Mouse (Mus musculus) adrenal gland, adult 8-10 months (tissue): ENCODE data around the gene Homer1. TPM values are rescaled to one million over a fixed set of nuclear protein-coding genes. Genes with fewer than 3 reads are reported as not detected.

Experiments
- DNase-seq: peaks from one replicate; pipeline ENCODE4 v3.0.0; 2022
- total RNA-seq, 4 experiments: library from RNA; stranded (reverse); gene quantifications; 2 replicates each; pipeline ENCODE4 v1.2.4; 2022

The Homer1 gene
- 10 to 100 TPM; 27.3 to 38.2 (median 32.2) TPM for total RNA-seq

DNA sequence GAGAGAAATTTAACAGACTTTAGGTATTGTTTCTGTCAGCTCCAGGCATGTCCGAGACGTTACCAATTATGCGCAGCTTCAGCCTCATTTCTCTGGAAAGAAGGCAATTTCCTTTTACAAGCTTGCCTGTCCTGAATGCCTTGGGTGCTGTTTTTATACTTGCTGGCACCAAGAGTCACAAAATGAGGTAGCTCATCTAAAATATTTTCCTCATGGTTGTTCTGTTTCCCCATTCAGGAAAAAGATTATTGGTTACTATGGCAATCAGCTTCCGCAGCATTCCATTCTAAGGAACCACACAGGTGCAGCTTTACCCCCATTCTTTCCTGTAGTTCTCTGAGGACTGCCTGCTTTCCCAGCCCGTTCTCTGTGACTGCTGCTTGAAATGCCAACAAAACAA lies at the start of gene Homer1:
Gene Homer1, plus strand, starts transcription at position 320 of the 400 bp plus-strand sequence.
- DNase-seq = no peak

- no peak for DNase-seq
Observed at GRCm38 (mm10) chr13:93251732-93252131, 47.7 kb upstream of the Homer1 start.

DNA sequence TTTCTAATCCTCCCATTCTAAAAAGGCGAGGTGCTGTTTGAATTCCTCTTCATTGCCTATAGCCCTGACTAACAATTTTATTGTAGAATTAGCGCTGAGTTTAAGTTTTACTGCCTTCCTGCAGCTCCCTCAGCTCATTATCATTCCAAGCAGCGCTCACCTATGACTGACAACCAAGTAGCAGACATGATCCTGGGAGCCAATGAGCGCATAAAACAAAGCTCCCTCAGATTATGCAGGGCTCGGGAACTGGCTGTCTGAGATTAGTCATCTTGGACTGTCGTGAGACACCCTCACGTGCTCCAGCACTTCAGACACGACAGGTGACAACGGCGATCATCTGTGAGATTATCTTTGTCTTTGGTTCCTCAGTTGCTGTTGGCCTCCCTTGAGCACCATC lies 47.3 kb upstream of the Homer1 start:
- DNase-seq = no peak

GRCm38 (mm10) chr13:93252941-93253340 lies 46.5 kb upstream of the Homer1 start:
- DNase-seq = no peak

GRCm38 (mm10) chr13:93267151-93267550 lies 32.3 kb upstream of the Homer1 start:
- no peak for DNase-seq

- no peak for DNase-seq
Observed at GRCm38 (mm10) chr13:93300581-93300980, 1.1 kb downstream of the Homer1 start.

GRCm38 (mm10) chr13:93301060-93301459 lies 1.6 kb downstream of the Homer1 start:
- DNase-seq = no peak

DNA sequence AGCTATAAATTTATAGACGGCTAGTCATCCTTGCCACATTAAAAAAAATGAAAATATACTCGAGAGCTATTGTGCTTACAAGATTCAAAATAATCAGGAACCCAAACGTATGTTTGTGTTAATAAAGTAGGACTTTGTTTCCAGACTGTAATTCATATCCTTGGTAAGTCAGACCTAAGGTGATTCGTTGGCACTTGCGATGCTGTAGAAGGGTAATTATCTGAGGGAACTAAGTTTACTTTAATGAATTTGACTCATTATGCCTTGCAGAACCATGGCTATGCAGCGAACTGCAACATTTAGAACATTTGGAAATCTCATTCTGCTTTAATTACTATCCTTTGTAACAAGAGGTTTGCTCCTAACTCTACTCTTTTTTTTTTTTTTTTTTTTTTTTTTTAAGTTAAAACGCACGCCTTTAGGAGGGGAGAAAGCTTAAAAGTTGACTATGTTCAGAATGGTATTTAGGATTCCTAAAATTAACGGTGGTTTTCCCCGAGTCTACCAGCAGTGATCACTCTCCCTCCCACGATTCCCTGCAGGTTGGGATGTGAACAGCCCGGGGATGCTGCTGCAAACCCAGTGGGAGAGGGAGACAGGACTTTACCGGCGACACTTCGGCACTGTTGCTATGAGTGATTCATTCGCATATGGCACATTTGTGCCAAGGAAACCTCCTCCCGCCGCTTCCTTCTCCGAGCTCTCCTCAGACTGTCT lies 3.6 kb downstream of the Homer1 start:
- no peak for DNase-seq

- peak; percentile 94 for DNase-seq
Observed at GRCm38 (mm10) chr13:93303563-93304250, 4.3 kb downstream of the Homer1 start.

- peak; percentile 48 for DNase-seq
Observed at GRCm38 (mm10) chr13:93304251-93305001, 5.0 kb downstream of the Homer1 start.

- no peak for DNase-seq
Observed at GRCm38 (mm10) chr13:93305149-93305548, 5.7 kb downstream of the Homer1 start.

GRCm38 (mm10) chr13:93305636-93306035 lies 6.2 kb downstream of the Homer1 start:
- DNase-seq = no peak

GRCm38 (mm10) chr13:93306545-93306944 lies 7.1 kb downstream of the Homer1 start:
- no peak for DNase-seq

- DNase-seq = no peak
Observed at GRCm38 (mm10) chr13:93307700-93308099, 8.3 kb downstream of the Homer1 start.

GRCm38 (mm10) chr13:93309295-93309694 lies 9.9 kb downstream of the Homer1 start:
- no peak for DNase-seq

GRCm38 (mm10) chr13:93312518-93312917 lies 13.1 kb downstream of the Homer1 start:
- DNase-seq = no peak

- DNase-seq = no peak
Observed at GRCm38 (mm10) chr13:93314322-93314721, 14.9 kb downstream of the Homer1 start.

- no peak for DNase-seq
Observed at GRCm38 (mm10) chr13:93320089-93320488, 20.7 kb downstream of the Homer1 start.

- DNase-seq = no peak
Observed at GRCm38 (mm10) chr13:93326326-93326725, 26.9 kb downstream of the Homer1 start.

- no peak for DNase-seq
Observed at GRCm38 (mm10) chr13:93331721-93332120, 32.3 kb downstream of the Homer1 start.

DNA sequence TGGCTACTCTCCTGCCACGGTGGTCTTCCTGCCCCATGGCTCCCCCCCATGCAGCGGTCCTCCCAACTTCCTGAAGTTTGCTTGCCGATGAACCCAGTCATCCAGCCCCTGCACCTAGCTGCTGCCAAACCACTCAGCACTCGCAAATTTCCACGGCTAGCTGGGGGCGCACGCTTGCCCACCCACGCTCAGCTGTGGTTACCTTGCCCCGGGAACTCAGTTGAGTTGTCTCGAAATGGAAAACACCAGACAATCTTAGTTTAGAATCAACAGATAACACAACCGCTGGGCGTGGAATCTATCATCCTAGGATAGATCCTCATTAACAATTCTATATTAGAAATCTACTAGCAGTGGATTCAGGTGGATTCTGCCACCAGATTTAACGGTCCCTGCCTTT lies 33.1 kb downstream of the Homer1 start:
- no peak for DNase-seq

GRCm38 (mm10) chr13:93335337-93335736 lies 35.9 kb downstream of the Homer1 start:
- no peak for DNase-seq

- DNase-seq = no peak
Observed at GRCm38 (mm10) chr13:93338394-93338793, 39.0 kb downstream of the Homer1 start.
